Mouse (Mus musculus) forebrain, embryonic 15.5 days (tissue): ENCODE measurements at regions not wholly inside any gene's neighbourhood (a gene's known extent, or its start where the extent isn't known, plus 50 kb on each side); places are given as distances from the start of the nearest gene placed in this dataset.

Experiments used
- ATAC-seq: fragments of 200-750 bp; cut with Nextera tagmentation; replicated peaks from 2 replicates; pipeline ENCODE4 v1.8.0; 2017; ENCODE audit warnings: mild to moderate bottlenecking, moderate TSS enrichment, moderate library complexity
- H3K27ac ChIP-seq: fragments of 300-500 bp; sonication (generic); replicated peaks from 2 replicates; pipeline ENCODE4 v1.5.1; 2015; ENCODE audit warnings: mild to moderate bottlenecking, inconsistent platforms
- H3K27me3 ChIP-seq: fragments of 300-500 bp; sonication (generic); 2 replicates; pipeline ENCODE4 v1.6.1; 2015; ENCODE audit warnings: inconsistent platforms
- H3K36me3 ChIP-seq: fragments of 300-500 bp; sonication (generic); 2 replicates; pipeline ENCODE4 v1.6.1; 2015; ENCODE audit warnings: mild to moderate bottlenecking, inconsistent platforms
- H3K4me1 ChIP-seq: fragments of 300-500 bp; sonication (generic); 2 replicates; pipeline ENCODE4 v1.6.1; 2015; ENCODE audit warnings: inconsistent platforms
- H3K4me2 ChIP-seq: fragments of 300-500 bp; sonication (generic); replicated peaks from 2 replicates; pipeline ENCODE4 v1.6.1; 2015; ENCODE audit warnings: mild to moderate bottlenecking, inconsistent platforms
- H3K4me3 ChIP-seq: fragments of 300-500 bp; sonication (generic); 2 replicates; pipeline ENCODE4 v1.5.1; 2015; ENCODE audit warnings: mild to moderate bottlenecking, inconsistent platforms
- H3K9ac ChIP-seq: fragments of 300-500 bp; sonication (generic); replicated peaks from 2 replicates; pipeline ENCODE4 v1.6.1; 2015; ENCODE audit warnings: mild to moderate bottlenecking, inconsistent platforms
- H3K9me3 ChIP-seq: fragments of 300-500 bp; sonication (generic); 2 replicates; pipeline ENCODE4 v1.6.1; 2016; ENCODE audit warnings: inconsistent platforms
- WGBS: fragments of 180-500 bp; shearing (Covaris S2); methylation state at CpG from one replicate; pipeline ENCODE4 v1.1.7; 2015; ENCODE audit warnings: mixed read lengths; 5-methylcytosine and 5-hydroxymethylcytosine counted together

DNA sequence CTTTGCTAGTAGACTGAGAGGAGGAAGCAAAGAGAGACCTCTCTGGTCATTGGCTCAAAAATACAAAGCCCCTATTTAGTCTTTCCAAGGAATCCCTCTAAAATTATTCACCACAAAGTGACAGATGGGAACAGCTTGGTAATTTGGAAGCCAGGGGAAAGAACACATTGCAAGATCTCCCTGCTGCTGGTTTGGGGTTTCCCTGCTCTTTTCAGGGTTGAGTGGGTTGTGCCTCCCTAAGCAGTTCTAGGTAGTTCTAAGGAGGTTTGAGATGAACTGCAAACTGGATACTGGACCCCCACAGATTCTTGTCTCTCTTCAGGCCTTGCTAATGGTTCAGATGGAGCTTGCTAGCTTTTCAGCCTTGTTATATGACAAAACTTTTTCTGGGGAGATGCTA, 749.3 kb downstream of the Gm826 start:
- H3K36me3 ChIP-seq, result no peaks in the 10 kb centered on the region
- H3K9me3 ChIP-seq, result no peaks in the 10 kb centered on the region
- no peak overlapping the region for H3K9ac ChIP-seq
- no peak for ATAC-seq
- no peaks in the 10 kb centered on the region for H3K27me3 ChIP-seq
- no peak overlapping the region for H3K4me2 ChIP-seq
- H3K4me3 ChIP-seq, result no peak overlapping the region
- no peak overlapping the region for H3K27ac ChIP-seq
- no peaks in the 10 kb centered on the region for H3K4me1 ChIP-seq

DNA sequence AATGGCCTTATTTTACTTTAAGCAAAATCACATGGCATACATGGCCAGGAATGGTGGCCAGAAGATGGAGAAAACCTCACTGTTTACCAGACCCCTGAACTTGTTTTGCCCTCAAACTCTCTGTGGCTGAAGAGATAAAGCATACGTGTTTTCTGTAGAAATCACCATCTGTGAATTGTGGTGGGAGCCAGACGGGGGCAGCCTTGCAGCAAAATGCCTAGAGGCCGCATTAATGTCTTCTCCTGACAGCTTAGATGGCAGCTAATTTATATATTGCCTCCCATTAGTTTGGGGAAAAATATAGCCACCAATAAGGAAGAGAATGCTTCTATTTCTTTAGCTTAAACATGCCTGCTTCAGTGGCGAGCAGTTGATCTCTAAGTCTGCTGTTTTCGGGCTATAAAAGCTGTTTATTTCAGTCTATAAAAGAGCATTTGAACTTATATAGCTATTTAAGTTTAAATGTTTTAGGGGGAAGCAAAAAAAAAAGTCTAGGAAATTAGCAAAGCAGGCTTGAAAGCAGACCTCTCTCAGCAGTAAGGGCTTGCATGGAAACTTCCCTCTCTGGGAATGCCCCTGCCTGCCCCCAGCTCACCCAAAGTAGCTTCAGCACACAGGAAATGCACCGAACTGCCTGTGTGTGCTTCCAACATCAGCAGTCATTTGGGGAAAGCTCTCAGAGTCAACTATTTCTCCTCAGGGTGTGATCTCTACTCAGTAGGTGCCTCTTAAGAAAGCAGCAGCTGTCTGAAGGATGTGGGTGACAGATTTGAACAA, 747.1 kb downstream of the Gm826 start:
- Histone ChIP-seq H3K27ac (no peak overlapping the region), H3K4me2 (no peak overlapping the region), H3K36me3 (no peaks in the 10 kb centered on the region), H3K4me1 (no peaks in the 10 kb centered on the region), H3K27me3 (no peaks in the 10 kb centered on the region), H3K9ac (no peak overlapping the region), H3K9me3 (no peaks in the 10 kb centered on the region), H3K4me3 (no peak overlapping the region)
- no peak for ATAC-seq
- 53% methylated on average over 6 of the region's 6 CpGs for WGBS

DNA sequence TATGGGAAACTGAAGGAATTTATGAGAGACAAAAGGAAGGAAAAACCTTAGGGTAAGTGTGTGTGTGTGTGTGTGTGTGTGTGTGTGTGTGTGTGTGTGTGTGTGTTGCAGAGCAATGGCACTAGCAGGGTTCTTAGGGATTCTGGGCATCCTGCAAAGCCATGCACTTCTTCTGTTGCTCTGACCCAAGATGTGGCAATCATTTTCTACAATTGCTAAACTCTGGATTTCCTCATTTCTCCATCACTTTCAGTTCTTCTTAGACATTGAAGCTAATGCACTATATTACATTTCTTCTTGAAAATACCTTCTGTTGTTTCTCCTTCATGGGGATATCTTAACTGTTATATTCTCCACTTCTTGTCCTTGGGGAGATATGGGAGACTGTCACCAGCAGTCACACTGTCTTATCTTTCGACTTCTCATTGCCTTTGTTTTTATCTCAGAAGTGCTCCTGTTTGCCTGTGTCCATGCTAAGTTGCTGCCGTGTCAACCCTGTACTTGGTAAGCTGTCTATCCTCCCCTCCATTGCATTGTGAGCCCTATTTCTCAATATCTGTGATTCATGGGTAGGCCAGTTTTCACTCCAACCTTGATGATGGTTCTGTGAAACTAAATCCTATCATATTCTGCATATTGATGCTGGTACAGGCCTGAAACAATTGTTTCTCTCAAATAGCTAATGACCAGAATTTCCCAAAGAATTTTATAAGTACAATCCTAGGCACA, 742.4 kb downstream of the Gm826 start:
- Histone ChIP-seq H3K4me1 (no peaks in the 10 kb centered on the region), H3K4me3 (no peak overlapping the region), H3K9me3 (no peaks in the 10 kb centered on the region), H3K4me2 (no peak overlapping the region), H3K27ac (no peak overlapping the region), H3K27me3 (no peaks in the 10 kb centered on the region), H3K36me3 (no peaks in the 10 kb centered on the region), H3K9ac (no peak overlapping the region)
- 86% methylated on average over 2 of the region's 2 CpGs for WGBS
- ATAC-seq, result no peak

DNA sequence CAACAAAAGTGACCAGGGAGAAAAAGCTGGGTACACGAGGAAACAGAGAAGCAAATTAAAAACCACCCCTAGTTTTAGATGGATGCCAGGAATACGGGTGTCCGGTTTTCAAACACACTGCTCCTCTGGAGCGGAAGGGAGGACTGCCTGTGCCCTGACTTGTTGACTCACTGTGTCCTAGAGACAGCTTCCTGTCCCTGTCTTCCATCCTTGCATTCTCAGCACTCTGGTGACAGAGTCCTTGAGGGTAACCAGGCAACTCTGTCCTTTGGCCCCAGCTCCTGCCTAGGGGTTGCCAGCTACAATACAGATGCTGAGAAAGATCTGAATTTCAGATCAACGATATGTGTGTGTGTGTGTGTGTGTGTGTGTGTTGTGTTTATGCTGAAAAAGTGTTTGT, 741.1 kb downstream of the Gm826 start:
- no peaks in the 10 kb centered on the region for H3K9me3 ChIP-seq
- H3K9ac ChIP-seq, result no peak overlapping the region
- 83% methylated on average over 5 of the region's 5 CpGs for WGBS
- H3K27ac ChIP-seq, result no peak overlapping the region
- no peaks in the 10 kb centered on the region for H3K4me1 ChIP-seq
- H3K4me2 ChIP-seq, result no peak overlapping the region
- H3K36me3 ChIP-seq, result no peaks in the 10 kb centered on the region
- H3K27me3 ChIP-seq, result no peaks in the 10 kb centered on the region
- ATAC-seq, result no peak
- H3K4me3 ChIP-seq, result no peak overlapping the region

DNA sequence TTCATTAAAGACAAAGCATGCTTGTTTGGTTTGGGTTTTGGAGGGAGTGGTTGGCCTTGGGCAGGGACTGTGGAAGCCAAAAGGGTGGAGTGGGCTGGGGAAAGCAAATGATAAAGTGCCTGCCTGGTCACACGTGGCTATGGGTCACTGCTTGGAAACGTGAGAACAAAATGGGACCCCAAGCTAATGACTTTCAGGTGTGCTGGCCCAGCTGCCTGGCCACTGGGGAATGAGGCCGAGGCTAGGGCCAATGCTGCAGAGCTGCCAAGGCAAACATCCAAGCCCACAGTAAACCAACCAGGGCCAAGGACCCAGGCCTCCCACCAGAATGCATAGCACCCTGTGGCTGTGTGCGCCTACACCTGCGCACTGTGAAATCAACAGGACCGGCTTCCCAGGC, 737.7 kb downstream of the Gm826 start:
- Histone ChIP-seq H3K36me3 (no peaks in the 10 kb centered on the region), H3K9me3 (no peaks in the 10 kb centered on the region), H3K27ac (no peak overlapping the region), H3K4me2 (no peak overlapping the region), H3K4me1 (no peaks in the 10 kb centered on the region), H3K9ac (no peak overlapping the region), H3K4me3 (no peak overlapping the region), H3K27me3 (no peaks in the 10 kb centered on the region)
- 85% methylated on average over 6 of the region's 6 CpGs for WGBS
- no peak for ATAC-seq

DNA sequence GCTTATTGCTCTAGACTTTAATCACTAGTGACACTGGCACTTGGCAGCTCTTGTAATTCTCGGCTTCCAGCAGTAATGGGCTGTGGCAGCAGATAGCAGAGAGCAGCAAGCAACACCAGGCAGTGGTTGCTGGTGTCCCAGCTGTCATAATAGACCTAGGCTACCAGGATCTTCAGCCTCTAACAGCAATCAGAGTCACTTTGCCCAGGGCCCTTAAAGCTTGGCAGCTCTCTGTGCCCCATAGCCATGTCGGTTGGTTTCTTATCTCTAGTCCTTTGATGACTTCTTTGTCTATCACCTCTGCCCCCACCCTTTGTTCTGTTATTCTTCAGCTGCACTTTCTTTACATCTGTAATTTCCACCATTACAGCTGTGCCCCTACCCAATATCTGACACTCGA, 735.9 kb downstream of the Gm826 start:
- 74% methylated on average over 3 of the region's 3 CpGs for WGBS
- H3K36me3 ChIP-seq, result no peaks in the 10 kb centered on the region
- H3K4me2 ChIP-seq, result no peak overlapping the region
- H3K4me1 ChIP-seq, result no peaks in the 10 kb centered on the region
- no peak for ATAC-seq
- H3K4me3 ChIP-seq, result no peak overlapping the region
- no peaks in the 10 kb centered on the region for H3K9me3 ChIP-seq
- H3K27me3 ChIP-seq, result no peaks in the 10 kb centered on the region
- no peak overlapping the region for H3K27ac ChIP-seq
- no peak overlapping the region for H3K9ac ChIP-seq

DNA sequence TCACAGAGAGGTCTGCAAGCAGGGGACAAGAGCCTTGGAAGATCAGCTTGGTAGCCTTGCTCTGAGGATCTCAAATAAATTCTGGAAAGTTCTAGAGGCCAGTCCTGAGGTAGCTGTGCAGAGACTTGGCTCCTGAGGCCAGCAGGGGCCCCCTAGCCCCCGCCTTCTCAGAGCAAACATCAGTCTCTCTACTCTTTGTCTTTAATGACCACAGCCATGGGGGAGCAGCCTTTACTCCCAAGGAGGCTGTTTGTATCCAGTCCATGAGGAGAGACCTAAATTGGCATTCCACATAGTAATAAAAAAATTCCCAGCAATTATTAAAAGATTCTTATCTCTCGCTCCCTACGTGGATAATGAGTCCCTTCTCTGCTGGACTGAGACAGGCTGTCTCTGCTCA, 726.8 kb downstream of the Gm826 start:
- Histone ChIP-seq H3K4me2 (no peak overlapping the region), H3K27ac (no peak overlapping the region), H3K27me3 (no peaks in the 10 kb centered on the region), H3K9ac (no peak overlapping the region), H3K9me3 (no peaks in the 10 kb centered on the region), H3K4me3 (no peak overlapping the region), H3K36me3 (no peaks in the 10 kb centered on the region), H3K4me1 (no peaks in the 10 kb centered on the region)
- 36% methylated on average over 3 of the region's 3 CpGs for WGBS
- no peak for ATAC-seq

DNA sequence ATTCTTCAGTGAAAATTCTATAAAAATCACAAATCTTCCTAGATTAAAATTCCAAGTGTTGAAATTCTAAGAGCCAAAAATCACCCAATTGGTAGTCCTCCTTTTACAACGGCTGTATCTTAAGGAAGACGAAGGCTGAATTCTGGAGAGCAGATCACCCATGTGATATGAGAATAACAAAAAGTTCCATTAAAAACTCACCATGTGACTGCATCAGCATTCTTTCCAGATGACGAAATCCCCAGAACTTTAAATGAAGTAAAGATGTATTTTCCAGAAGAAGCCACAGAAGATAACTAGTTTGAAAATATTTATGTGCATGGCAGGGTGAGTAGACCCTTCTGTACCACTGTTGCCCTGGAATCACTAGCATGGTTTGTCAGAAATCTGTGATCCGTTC, 723.5 kb downstream of the Gm826 start:
- Histone ChIP-seq H3K36me3 (no peaks in the 10 kb centered on the region), H3K4me1 (no peaks in the 10 kb centered on the region), H3K27me3 (no peaks in the 10 kb centered on the region), H3K9me3 (no peaks in the 10 kb centered on the region), H3K4me2 (no peak overlapping the region), H3K4me3 (no peak overlapping the region), H3K27ac (no peak overlapping the region), H3K9ac (no peak overlapping the region)
- ATAC-seq, result no peak
- WGBS, result 89% methylated on average over 4 of the region's 4 CpGs

DNA sequence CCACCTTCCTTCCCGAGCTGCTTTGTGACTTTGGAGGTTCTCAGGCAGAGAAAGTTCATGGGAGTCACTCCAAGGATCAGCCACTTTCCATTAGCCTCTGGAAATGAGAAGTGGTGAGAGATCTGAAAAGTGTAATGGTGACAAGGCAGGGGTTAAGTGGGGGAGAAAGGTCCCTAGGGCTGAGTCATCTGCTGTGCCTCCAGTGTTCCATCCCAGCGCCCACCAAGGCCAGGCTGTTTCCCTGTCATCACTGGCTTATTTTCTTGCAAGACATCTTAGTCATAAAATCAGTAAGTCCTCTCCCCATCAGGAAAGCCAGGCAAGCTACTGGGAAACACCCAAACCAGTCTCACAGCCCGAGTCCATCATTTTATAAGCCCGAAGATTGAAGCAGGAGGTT, 717.3 kb downstream of the Gm826 start:
- no peak overlapping the region for H3K27ac ChIP-seq
- 80% methylated on average over 4 of the region's 4 CpGs for WGBS
- no peaks in the 10 kb centered on the region for H3K4me1 ChIP-seq
- ATAC-seq, result no peak
- H3K36me3 ChIP-seq, result no peaks in the 10 kb centered on the region
- H3K4me3 ChIP-seq, result no peak overlapping the region
- H3K9me3 ChIP-seq, result no peaks in the 10 kb centered on the region
- H3K9ac ChIP-seq, result no peak overlapping the region
- H3K27me3 ChIP-seq, result no peaks in the 10 kb centered on the region
- no peak overlapping the region for H3K4me2 ChIP-seq

DNA sequence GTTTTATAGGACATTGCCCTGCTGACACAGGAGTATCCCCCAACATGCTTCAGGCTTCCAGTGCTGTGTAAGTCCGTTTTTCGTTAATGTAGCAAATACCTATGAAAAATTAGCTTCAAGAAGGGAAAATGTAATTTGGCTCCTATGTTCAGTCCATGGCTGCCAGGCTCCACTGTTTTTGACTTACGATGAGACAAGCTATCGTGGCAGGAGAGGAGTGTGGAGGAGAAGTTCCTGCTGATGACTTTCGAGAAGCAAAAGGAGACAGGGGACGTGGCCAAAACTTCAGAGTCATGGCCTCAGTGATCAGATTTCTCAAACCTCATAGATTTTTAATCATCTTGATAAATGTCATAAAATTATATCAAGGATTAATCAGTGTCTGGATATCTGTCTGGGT, 712.7 kb downstream of the Gm826 start:
- Histone ChIP-seq H3K9me3 (no peaks in the 10 kb centered on the region), H3K4me1 (no peaks in the 10 kb centered on the region), H3K27me3 (no peaks in the 10 kb centered on the region), H3K4me3 (no peak overlapping the region), H3K4me2 (no peak overlapping the region), H3K9ac (no peak overlapping the region), H3K36me3 (no peaks in the 10 kb centered on the region), H3K27ac (no peak overlapping the region)
- ATAC-seq, result no peak
- 95% methylated on average over 6 of the region's 6 CpGs for WGBS

DNA sequence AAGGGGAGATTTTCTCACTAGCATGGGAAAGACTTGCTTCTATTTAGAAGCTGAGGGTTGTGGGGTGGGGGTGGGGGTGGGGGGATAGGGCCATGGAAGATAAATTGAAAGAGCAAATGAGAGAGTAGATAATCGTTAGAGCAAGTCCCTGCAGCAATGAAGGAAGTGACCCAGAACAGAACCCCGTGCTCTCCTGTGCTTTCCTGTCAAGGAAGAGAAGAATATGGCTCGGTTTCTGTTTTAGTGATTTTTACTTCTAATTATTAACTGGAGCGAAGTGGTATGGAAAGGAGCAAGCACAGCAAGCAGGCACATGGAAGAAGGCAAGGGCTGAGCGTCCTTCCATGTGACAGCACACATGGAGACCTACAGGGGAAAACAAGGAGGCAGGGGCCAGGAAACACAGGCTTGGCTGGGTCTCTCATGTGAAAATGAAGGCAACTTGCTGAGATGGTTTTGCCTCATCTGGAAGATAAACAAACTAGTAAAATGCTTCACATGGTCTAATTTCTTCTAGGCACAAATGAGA, 711.8 kb downstream of the Gm826 start:
- H3K36me3 ChIP-seq, result no peaks in the 10 kb centered on the region
- ATAC-seq, result no peak
- WGBS, result 51% methylated on average over 5 of the region's 5 CpGs

DNA sequence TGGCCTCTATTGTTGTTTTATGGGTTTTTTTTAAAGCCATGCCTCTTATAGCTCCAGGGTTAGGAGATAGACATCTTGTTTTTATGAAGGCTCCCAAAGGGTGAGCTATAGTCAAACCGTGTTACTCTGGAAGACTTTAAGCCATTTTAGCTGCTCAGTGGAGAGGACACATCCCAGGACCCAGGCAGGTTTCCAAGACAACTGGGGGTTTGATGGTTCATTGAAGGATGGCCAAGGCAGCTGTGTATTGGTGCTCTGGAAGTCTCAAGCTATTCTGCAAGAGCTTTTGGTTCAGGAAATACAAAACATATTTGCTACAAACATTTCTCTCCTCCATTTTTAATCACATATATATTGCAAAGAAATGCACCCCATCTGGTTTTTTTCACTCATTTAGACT, 708.7 kb downstream of the Gm826 start:
- H3K4me3 ChIP-seq, result no peak overlapping the region
- no peaks in the 10 kb centered on the region for H3K9me3 ChIP-seq
- H3K4me2 ChIP-seq, result no peak overlapping the region
- no peaks in the 10 kb centered on the region for H3K36me3 ChIP-seq
- no peak for ATAC-seq
- H3K4me1 ChIP-seq, result no peaks in the 10 kb centered on the region
- H3K9ac ChIP-seq, result no peak overlapping the region
- H3K27ac ChIP-seq, result no peak overlapping the region
- H3K27me3 ChIP-seq, result no peaks in the 10 kb centered on the region
- WGBS, result 87% methylated on average over 1 of the region's 1 CpGs

More for the DNA sequence above, 711.8 kb downstream of the Gm826 start:
- no peaks in the 10 kb centered on the region for H3K9me3 ChIP-seq
- H3K27me3 ChIP-seq, result no peaks in the 10 kb centered on the region
- no peak overlapping the region for H3K9ac ChIP-seq
- H3K4me2 ChIP-seq, result no peak overlapping the region
- no peak overlapping the region for H3K4me3 ChIP-seq
- H3K27ac ChIP-seq, result no peak overlapping the region
- H3K4me1 ChIP-seq, result no peaks in the 10 kb centered on the region
